Mouse (Mus musculus) testis, adult 2 months (tissue): Measurements from ENCODE around the gene Ppm1l.

ENCODE experiments used
- CTCF ChIP-seq: fragments of 200-500 bp; IDR thresholded peaks from 2 replicates; pipeline ENCODE4 v1.5.1; 2012; ENCODE audit warnings: low read depth, mild to moderate bottlenecking, inconsistent platforms, low read length, moderate library complexity; ENCODE audit not compliant: control insufficient read depth, insufficient read depth, insufficient replicate concordance
- POLR2A ChIP-seq: fragments of 200-500 bp; IDR thresholded peaks from 2 replicates; pipeline ENCODE4 v1.6.1; 2012; ENCODE audit warnings: low read depth, mild to moderate bottlenecking, inconsistent platforms, low read length, moderate library complexity; ENCODE audit not compliant: control insufficient read depth

DNA sequence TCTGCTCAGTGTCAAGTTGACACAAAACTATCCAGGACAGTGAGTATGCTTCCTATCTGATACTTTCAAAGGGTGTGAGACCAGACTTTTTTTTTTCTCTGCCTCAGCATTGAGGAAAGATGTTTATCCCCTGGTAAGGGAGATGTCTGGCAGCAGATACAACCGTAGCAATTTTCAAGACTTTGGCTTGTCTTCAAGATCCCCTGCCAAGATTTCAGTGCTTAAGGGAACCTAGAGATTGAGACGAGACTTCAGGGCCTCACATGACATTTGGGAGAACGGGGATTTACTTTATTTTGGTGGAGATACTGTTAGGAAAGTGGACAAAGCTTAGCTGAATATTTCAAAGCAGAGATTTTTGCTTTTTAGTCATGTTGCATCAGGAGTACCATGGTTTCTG is 106.1 kb downstream of the Ppm1l start:
- TF ChIP-seq CTCF (no peak), POLR2A (no peak)
